Mouse (Mus musculus): ENCODE data around the gene Kif2a. TPM values are rescaled to one million over a fixed set of nuclear protein-coding genes. Genes with fewer than 3 reads are reported as not detected.
"Not testable (repeated sequence)": the region's sequence is repeated elsewhere in the genome, so short reads cannot be mapped to it uniquely, and the experiment has no call there.

Gene Kif2a
- total RNA-seq, 1 experiment from 2014 or later: 47.7 TPM

DNA sequence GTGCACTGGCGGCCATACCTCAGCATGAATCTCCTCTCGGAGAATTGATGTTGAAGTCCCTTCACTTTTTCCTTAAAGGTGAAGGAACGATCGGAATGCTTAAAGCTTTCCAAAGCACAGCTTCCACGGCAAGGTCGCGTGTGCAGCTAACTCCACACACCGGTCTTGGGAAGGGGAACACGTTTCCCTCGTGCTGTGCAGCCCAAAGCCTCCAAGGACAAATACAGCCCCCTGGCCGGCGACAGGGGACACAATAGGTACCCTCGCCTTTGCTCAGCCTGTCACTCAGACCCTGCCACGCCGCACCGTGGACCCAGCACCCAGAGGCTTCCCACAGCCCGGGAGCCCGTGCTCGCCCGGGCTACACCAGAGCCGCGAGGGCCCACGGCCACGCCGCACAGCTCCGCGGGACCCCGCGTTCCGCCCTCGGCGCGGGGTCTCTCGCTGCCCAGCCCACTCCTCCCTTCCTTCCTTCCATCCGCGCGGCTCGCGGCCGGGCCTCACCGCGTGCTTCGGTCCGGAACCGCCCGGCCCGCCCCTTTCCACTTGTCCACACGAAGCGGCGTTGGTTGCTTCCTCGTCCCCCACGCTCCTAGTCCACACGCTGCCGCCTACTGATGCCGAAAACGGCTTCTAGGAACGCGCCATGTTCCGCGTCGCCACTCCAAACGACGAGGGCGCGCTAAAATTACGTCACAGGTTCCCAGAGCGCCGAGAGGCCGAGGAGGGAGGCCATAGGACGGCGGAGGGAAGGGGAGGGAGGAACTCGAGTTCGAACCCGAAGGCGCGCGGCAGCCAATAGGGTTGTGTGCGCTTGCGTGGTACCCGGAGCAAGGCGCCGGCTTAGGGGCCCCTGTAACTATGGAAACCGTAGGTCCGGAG, 85.4 kb downstream of the Kif2a start, which contains the start of gene Ipo11:
Gene Ipo11, minus strand, starts transcription at position 703 of the 882 bp plus-strand sequence.
- peak; percentile 97 for DNase-seq

DNA sequence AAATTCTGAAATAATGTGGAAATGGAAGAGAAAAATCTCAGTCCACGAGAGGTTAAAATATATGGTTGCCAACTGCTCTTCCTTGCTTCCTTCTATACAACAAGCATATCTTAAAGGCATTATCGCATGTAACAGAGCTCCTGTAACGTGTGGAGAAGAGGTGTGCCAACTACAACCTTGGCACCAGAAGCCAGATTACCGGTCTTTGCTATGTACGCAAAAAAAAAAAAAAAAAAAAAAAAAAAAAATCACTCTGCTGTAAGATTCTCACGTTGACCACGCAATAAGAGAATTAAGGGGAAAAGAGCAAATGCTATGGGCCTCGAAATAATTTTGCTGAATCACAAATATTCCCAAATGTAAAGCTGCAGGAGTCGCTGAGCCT, 86.1 kb downstream of the Kif2a start:
- DNase-seq: no peak

- DNase-seq: peak; percentile 56
Observed at GRCm38 (mm10) chr13:106929201-106929600, 92.7 kb downstream of the Kif2a start.

GRCm38 (mm10) chr13:106928296-106928695, 93.6 kb downstream of the Kif2a start:
- DNase-seq: no peak

- not testable (repeated sequence) for DNase-seq
Observed at GRCm38 (mm10) chr13:106925921-106926320, 96.0 kb downstream of the Kif2a start.

- DNase-seq: no peak
Observed at GRCm38 (mm10) chr13:106918322-106919050, 103.4 kb downstream of the Kif2a start.

DNA sequence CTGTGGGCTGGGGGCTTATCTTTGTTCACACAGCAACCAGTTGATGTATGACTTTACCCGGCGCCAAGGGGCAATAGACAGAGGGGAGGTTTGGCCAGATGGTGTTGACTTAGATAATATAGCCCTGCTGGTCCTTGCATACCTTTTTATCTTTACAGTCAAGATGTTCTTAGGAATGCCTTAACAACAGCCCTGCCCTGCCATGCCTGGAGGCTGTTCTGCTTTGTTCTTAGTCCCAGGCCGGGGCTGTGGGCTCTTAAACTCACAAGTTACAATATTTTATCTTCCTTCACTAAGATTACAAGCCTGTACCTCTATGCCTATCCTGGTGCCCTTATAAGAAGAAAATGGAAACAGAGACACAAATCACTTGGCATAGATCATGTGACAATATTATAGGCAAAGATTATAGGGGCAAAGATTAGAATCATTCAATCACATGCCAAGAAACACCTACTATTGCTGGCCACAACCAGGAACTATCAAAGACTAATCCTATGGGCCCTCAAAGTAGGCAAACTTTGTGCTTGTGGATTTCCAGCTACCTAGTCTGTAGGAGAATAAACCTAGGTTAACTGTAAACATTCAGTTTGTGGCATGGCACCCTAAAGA, 108.7 kb downstream of the Kif2a start:
- no peak for DNase-seq

DNA sequence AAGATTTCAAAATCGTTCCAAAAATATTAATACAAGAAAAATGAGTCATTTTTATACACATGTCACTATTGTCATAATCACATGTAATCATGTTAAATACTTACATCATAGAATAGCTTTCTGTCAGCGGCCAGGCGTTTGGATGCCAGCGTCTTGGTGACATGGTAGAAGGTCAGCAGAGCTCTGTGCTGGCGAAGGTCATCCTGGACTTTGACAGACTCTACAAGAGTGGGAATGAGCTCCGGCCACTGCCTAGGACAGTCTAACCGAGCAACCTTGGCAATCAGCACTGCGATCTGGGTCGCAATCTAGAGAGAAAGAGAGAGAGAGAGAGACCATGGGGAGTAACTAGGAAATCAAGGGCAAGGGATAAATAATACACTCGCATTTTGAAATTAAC, 111.8 kb downstream of the Kif2a start:
- DNase-seq: peak; percentile 47

Other genes with a start within 250 kb of the Kif2a start
- 36.4 and 37.4 TPM in 2 replicates for gene Ipo11, start 85.2 kb downstream of the Kif2a start, total RNA-seq (2021)
- 17.0 and 17.5 TPM in 2 replicates for gene Dimt1, start 75.0 kb downstream of the Kif2a start, total RNA-seq (2021)